Mouse (Mus musculus) E14TG2a.4 (cell line): Measurements from ENCODE around the gene Tpbg.

Experiments
- H3K27me3 ChIP-seq: 2 replicates; pipeline ENCODE4 v1.6.1; 2014; ENCODE audit warnings: low read length, control low read depth; ENCODE audit not compliant: insufficient read depth
- H3K36me3 ChIP-seq: 2 replicates; pipeline ENCODE4 v1.6.1; 2014; ENCODE audit warnings: low read length, control low read depth; ENCODE audit not compliant: insufficient read depth
- H3K4me1 ChIP-seq: replicated peaks from 2 replicates; pipeline ENCODE4 v1.6.1; 2014; ENCODE audit warnings: low read depth, low read length, control low read depth
- H3K4me3 ChIP-seq: replicated peaks from 2 replicates; pipeline ENCODE4 v1.5.1; 2014; ENCODE audit warnings: mild to moderate bottlenecking, low read length
- H3K9me3 ChIP-seq: 2 replicates; pipeline ENCODE4 v1.6.1; 2014; ENCODE audit warnings: low read length, control low read depth
- CTCF ChIP-seq: conservative IDR thresholded peaks from 2 replicates; pipeline ENCODE4 v1.5.1; 2014; ENCODE audit warnings: low read length
- NANOG ChIP-seq: IDR thresholded peaks from 2 replicates; pipeline ENCODE4 v1.6.1; 2014; ENCODE audit warnings: borderline replicate concordance, low read length, mixed read lengths
- POU5F1 ChIP-seq: IDR thresholded peaks from 2 replicates; pipeline ENCODE4 v1.6.1; 2014; ENCODE audit warnings: low read length, borderline replicate concordance

Tpbg gene

GRCm38 (mm10) chr9:85841891-85842290 is 289 bp upstream of the Tpbg start:
- peaks cover 60% of the 10 kb centered on the region for H3K27me3 ChIP-seq
- peak overlapping the region; percentile 87 for H3K4me3 ChIP-seq
- 0 out of 2 replicates have a peak, but pooled peaks cover 3% of the 10 kb centered on the region for H3K9me3 ChIP-seq
- peaks cover 16% of the 10 kb centered on the region for H3K4me1 ChIP-seq
- TF ChIP-seq POU5F1 (no peak), CTCF (peak; percentile 10; the same call in 1 of the 2 replicates)
- H3K36me3 ChIP-seq = peaks cover 5% of the 10 kb centered on the region; the same call in 1 of the 2 replicates

GRCm38 (mm10) chr9:85843031-85843890 is 1.1 kb downstream of the Tpbg start:
- peaks cover 16% of the 10 kb centered on the region for H3K4me1 ChIP-seq
- no peak for TF ChIP-seq POU5F1
- no peak for TF ChIP-seq NANOG
- peak overlapping the region; percentile 87 for H3K4me3 ChIP-seq
- peaks cover 5% of the 10 kb centered on the region; the same call in 1 of the 2 replicates for H3K36me3 ChIP-seq
- 0 out of 2 replicates have a peak, but pooled peaks cover 3% of the 10 kb centered on the region for H3K9me3 ChIP-seq
- H3K27me3 ChIP-seq = peaks cover 60% of the 10 kb centered on the region

- TF ChIP-seq POU5F1 (no peak), CTCF (no peak), NANOG (no peak)
- peaks cover 59% of the 10 kb centered on the region for H3K27me3 ChIP-seq
- 0 out of 2 replicates have a peak, but pooled peaks cover 3% of the 10 kb centered on the region for H3K9me3 ChIP-seq
- H3K4me3 ChIP-seq = peak overlapping the region; percentile 87
- peaks cover 5% of the 10 kb centered on the region; the same call in 1 of the 2 replicates for H3K36me3 ChIP-seq
- peaks cover 16% of the 10 kb centered on the region for H3K4me1 ChIP-seq
These were observed 1.9 kb downstream of the Tpbg start for GRCm38 (mm10) chr9:85843891-85844646.

- H3K27me3 ChIP-seq = peaks cover 53% of the 10 kb centered on the region
- H3K4me1 ChIP-seq = peaks cover 16% of the 10 kb centered on the region
- TF ChIP-seq NANOG (no peak), POU5F1 (no peak)
- H3K9me3 ChIP-seq = 0 out of 2 replicates have a peak, but pooled peaks cover 3% of the 10 kb centered on the region
- H3K4me3 ChIP-seq = peak overlapping the region; percentile 87
- peaks cover 5% of the 10 kb centered on the region; the same call in 1 of the 2 replicates for H3K36me3 ChIP-seq
These were observed 2.4 kb downstream of the Tpbg start for GRCm38 (mm10) chr9:85844647-85844983.

- Histone ChIP-seq H3K4me1 (peaks cover 16% of the 10 kb centered on the region), H3K9me3 (0 out of 2 replicates have a peak, but pooled peaks cover 3% of the 10 kb centered on the region), H3K36me3 (peaks cover 5% of the 10 kb centered on the region; the same call in 1 of the 2 replicates), H3K27me3 (peaks cover 41% of the 10 kb centered on the region), H3K4me3 (no peak overlapping the region)
- TF ChIP-seq CTCF (no peak), POU5F1 (no peak)
These were observed 4.0 kb downstream of the Tpbg start for GRCm38 (mm10) chr9:85846186-85846585.

GRCm38 (mm10) chr9:85854780-85855179 is 12.6 kb downstream of the Tpbg start:
- TF ChIP-seq CTCF (no peak), NANOG (no peak), POU5F1 (no peak)

GRCm38 (mm10) chr9:85856511-85856910 is 14.3 kb downstream of the Tpbg start:
- Histone ChIP-seq H3K9me3 (peaks cover 2% of the 10 kb centered on the region), H3K27me3 (no peaks in the 10 kb centered on the region), H3K4me1 (no peaks in the 10 kb centered on the region), H3K4me3 (no peak overlapping the region), H3K36me3 (no peaks in the 10 kb centered on the region)
- TF ChIP-seq NANOG (no peak), POU5F1 (no peak), CTCF (no peak)

More at GRCm38 (mm10) chr9:85854780-85855179, 12.6 kb downstream of the Tpbg start:
- Histone ChIP-seq H3K27me3 (no peaks in the 10 kb centered on the region), H3K4me1 (no peaks in the 10 kb centered on the region), H3K9me3 (no peaks in the 10 kb centered on the region), H3K4me3 (no peak overlapping the region), H3K36me3 (no peaks in the 10 kb centered on the region)

- no peaks in the 10 kb centered on the region for H3K4me1 ChIP-seq
- no peaks in the 10 kb centered on the region for H3K27me3 ChIP-seq
- H3K4me3 ChIP-seq = no peak overlapping the region
- TF ChIP-seq NANOG = no peak
- no peaks in the 10 kb centered on the region for H3K36me3 ChIP-seq
- H3K9me3 ChIP-seq = peaks cover 10% of the 10 kb centered on the region
These were observed 18.9 kb downstream of the Tpbg start for GRCm38 (mm10) chr9:85861065-85861464.
